Mouse (Mus musculus) erythroblast, embryonic 14.5 days (primary cell): Measurements from ENCODE around the gene Mapk1ip1l. TPM values are rescaled to one million over a fixed set of nuclear protein-coding genes. Genes with fewer than 3 reads are reported as not detected.

Experiments used
- H3K27me3 ChIP-seq: 2 replicates; pipeline ENCODE4 v1.6.1; 2012; ENCODE audit warnings: inconsistent platforms; ENCODE audit not compliant: control insufficient read depth
- H3K36me3 ChIP-seq: 2 replicates; pipeline ENCODE4 v1.6.1; 2012; ENCODE audit warnings: mild to moderate bottlenecking, inconsistent platforms; ENCODE audit not compliant: control insufficient read depth
- H3K4me1 ChIP-seq: 2 replicates; pipeline ENCODE4 v1.6.1; 2012; ENCODE audit warnings: inconsistent platforms; ENCODE audit not compliant: control insufficient read depth
- H3K4me3 ChIP-seq: replicated peaks from 2 replicates; pipeline ENCODE3; 2012; ENCODE audit warnings: moderate library complexity, mild to moderate bottlenecking, inconsistent platforms
- H3K9me3 ChIP-seq: 2 replicates; pipeline ENCODE4 v1.6.1; 2012; ENCODE audit warnings: low read length, inconsistent platforms, mixed read lengths; ENCODE audit not compliant: control insufficient read depth
- GATA1 ChIP-seq: IDR thresholded peaks from 2 replicates; pipeline ENCODE4 v1.6.1; 2012; ENCODE audit warnings: low read length, inconsistent platforms, mixed read lengths
- TAL1 ChIP-seq: IDR thresholded peaks from 3 replicates; pipeline ENCODE4 v1.6.1; 2012; ENCODE audit warnings: low read length, inconsistent platforms, mixed read lengths
- polyA plus RNA-seq: library from polyadenylated mRNA; stranded (reverse); fragments of >175 nt; gene quantifications from 2 replicates; pipeline ENCODE4 v1.2.3, GENCODE M21; 2012

Gene Mapk1ip1l
- polyA plus RNA-seq, 1 experiment: 6.5 TPM

- TF ChIP-seq GATA1: no peak
- no peak for TF ChIP-seq TAL1
- Histone ChIP-seq H3K4me3 (peak overlapping the region; percentile 98), H3K36me3 (peaks cover 37% of the 10 kb centered on the region), H3K4me1 (peaks cover 55% of the 10 kb centered on the region), H3K27me3 (no peaks in the 10 kb centered on the region), H3K9me3 (no peaks in the 10 kb centered on the region)
Measured at GRCm38 (mm10) chr14:47298408-47298792, 334 bp downstream of the Mapk1ip1l start.

DNA sequence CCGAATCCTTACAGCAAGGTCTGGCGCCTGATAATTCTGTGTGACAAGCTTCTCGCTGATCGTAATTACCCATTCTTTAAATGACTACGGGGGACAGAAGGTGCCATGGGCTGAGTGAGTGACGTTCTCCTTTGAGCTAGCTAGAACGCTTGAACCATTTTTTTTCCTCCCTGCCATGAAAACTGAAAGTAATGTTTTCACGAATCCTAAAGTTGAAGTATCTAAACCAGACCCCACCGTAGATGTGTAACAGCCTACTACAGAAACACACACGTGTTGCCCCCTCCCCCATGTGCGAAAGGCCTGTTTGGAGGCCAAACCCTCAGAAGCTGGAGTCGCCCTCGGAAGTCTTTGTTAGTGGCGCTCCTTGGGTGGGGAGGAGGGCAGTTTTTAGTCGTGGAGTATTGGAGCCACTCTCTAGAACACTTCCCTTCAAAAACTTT, 774 bp downstream of the Mapk1ip1l start:
- Histone ChIP-seq H3K4me3 (peak overlapping the region; percentile 98), H3K36me3 (peaks cover 39% of the 10 kb centered on the region), H3K4me1 (peaks cover 55% of the 10 kb centered on the region), H3K9me3 (no peaks in the 10 kb centered on the region), H3K27me3 (no peaks in the 10 kb centered on the region)
- TF ChIP-seq GATA1 (no peak), TAL1 (no peak)

GRCm38 (mm10) chr14:47302885-47303680, 5.0 kb downstream of the Mapk1ip1l start:
- peaks cover 58% of the 10 kb centered on the region for H3K36me3 ChIP-seq
- H3K27me3 ChIP-seq: no peaks in the 10 kb centered on the region
- no peak for TF ChIP-seq GATA1
- H3K9me3 ChIP-seq: no peaks in the 10 kb centered on the region
- H3K4me1 ChIP-seq: peaks cover 34% of the 10 kb centered on the region
- no peak overlapping the region for H3K4me3 ChIP-seq

DNA sequence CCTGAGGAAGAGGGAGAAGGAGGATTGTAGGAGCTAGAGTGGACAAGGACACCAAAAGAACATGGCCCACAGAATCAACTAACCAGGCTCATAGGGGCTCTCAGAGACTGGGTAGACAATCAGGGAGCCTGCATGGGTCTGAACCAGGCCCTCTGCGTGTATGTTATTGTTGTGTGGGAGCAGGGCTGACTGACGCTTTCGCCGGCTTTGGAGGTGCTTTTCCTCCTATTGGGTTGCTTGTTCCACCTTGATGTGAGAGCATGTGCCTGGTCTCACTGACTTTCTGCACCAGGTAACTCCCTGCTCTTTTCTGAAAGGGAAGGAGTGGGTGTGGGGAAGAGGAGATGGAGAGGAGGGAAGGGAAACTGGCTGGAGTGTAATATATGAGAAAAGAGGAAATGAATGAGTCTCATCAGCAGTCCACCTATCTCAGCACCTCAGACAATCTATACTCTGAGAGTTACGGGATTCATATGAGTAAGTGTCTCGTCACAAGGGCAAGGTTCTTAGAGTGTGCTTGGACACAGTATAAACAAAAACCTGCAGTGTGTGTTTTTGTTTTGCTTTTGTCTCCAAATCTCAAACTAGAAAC, 6.8 kb downstream of the Mapk1ip1l start:
- no peak for TF ChIP-seq TAL1
- no peak for TF ChIP-seq GATA1
- no peaks in the 10 kb centered on the region for H3K27me3 ChIP-seq
- H3K36me3 ChIP-seq: peaks cover 68% of the 10 kb centered on the region
- H3K4me3 ChIP-seq: no peak overlapping the region
- H3K4me1 ChIP-seq: peaks cover 23% of the 10 kb centered on the region
- H3K9me3 ChIP-seq: no peaks in the 10 kb centered on the region

DNA sequence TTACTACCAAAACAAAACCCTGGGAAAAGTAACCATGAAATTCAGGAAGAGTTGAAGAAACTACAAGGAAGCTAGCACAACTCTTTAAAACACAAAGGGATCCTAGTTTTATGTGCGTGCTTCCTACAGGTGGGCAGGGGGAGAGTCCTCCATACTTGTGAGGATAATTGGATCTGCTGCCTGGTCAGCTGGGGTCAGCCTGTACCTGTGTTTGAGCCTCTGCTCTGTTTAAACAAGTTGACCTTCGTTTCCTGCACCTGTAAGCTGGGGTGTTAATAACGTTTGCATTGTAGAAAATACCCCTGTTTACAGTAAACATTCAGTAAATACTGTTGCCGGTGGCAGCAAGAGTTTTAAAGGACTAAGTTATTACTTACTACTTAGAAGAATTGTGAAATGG, 7.9 kb downstream of the Mapk1ip1l start:
- peaks cover 68% of the 10 kb centered on the region for H3K36me3 ChIP-seq
- no peaks in the 10 kb centered on the region for H3K9me3 ChIP-seq
- H3K4me1 ChIP-seq: peaks cover 14% of the 10 kb centered on the region
- H3K4me3 ChIP-seq: no peak overlapping the region
- TF ChIP-seq TAL1: no peak
- no peak for TF ChIP-seq GATA1
- no peaks in the 10 kb centered on the region for H3K27me3 ChIP-seq

- no peaks in the 10 kb centered on the region for H3K27me3 ChIP-seq
- H3K9me3 ChIP-seq: no peaks in the 10 kb centered on the region
- H3K4me3 ChIP-seq: no peak overlapping the region
- H3K36me3 ChIP-seq: peaks cover 78% of the 10 kb centered on the region
- TF ChIP-seq TAL1: no peak
- TF ChIP-seq GATA1: no peak
- peaks cover 12% of the 10 kb centered on the region for H3K4me1 ChIP-seq
Measured at GRCm38 (mm10) chr14:47307669-47308068, 9.6 kb downstream of the Mapk1ip1l start.

DNA sequence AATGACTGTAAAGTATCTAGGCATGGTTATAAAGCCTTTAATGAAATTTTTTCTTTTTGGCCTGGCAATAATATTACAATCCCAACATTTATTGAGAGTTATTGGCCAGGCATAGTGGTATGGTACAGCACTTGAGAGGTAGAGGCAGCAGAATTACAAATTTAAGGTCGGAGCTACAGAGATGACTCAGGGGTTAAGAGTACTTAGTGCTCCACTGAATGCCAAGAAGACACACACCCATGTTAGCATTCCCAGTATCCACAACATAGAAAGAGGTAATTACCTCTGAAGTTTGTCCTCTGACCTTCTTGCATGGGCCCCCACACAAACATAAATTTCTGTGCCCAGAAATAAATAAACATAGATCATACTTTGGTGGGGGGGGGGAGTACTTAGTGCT, 11.0 kb downstream of the Mapk1ip1l start:
- Histone ChIP-seq H3K36me3 (peaks cover 82% of the 10 kb centered on the region), H3K4me3 (no peak overlapping the region), H3K9me3 (no peaks in the 10 kb centered on the region), H3K27me3 (no peaks in the 10 kb centered on the region), H3K4me1 (peaks cover 10% of the 10 kb centered on the region)
- TF ChIP-seq GATA1: no peak
- TF ChIP-seq TAL1: no peak

DNA sequence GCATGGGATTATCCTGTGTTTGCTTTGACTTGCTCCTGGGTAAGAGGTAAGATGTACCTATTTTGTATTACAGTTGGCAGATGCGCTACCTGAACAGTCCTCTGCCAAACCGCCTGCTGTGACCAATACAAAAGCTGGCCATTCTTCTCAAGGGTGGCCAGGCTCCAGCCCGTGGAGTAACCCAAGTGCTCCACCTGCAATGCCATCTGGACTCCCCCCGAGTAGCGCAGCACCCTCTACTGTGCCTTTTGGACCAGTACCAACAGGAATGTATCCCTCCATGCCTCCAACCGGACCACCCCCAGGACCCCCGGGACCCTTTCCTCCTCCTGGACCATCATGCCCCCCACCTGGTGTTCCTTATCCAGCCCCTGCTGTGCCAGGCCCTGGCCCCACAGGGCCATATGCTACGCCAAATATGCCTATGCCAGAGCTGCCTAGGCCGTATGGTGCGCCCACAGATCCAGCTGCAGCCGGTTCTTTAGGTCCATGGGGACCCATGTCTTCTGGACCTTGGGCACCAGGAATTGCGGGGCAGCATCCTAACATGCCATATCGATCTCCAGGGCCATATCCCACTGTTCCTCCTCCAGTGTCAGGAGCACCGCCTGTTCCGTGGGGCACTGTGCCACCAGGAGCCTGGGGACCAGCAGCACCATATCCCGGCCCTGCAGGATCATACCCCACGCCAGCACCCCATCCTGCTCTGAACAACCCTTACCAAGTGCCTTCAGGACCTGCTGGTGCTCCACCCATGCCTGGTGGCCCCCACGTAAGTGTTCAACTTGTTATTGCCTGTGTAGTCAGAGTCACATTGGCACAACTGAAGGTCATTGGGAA, 12.5 kb downstream of the Mapk1ip1l start:
- Histone ChIP-seq H3K27me3 (no peaks in the 10 kb centered on the region), H3K4me1 (peaks cover under 1% of the 10 kb centered on the region), H3K4me3 (no peak overlapping the region), H3K9me3 (no peaks in the 10 kb centered on the region), H3K36me3 (peaks cover 82% of the 10 kb centered on the region)
- TF ChIP-seq TAL1: no peak
- no peak for TF ChIP-seq GATA1

GRCm38 (mm10) chr14:47319362-47319761, 21.3 kb downstream of the Mapk1ip1l start:
- H3K27me3 ChIP-seq: no peaks in the 10 kb centered on the region
- H3K4me3 ChIP-seq: no peak overlapping the region
- H3K9me3 ChIP-seq: no peaks in the 10 kb centered on the region
- H3K36me3 ChIP-seq: peaks cover 74% of the 10 kb centered on the region
- peaks cover 42% of the 10 kb centered on the region for H3K4me1 ChIP-seq
- no peak for TF ChIP-seq TAL1
